Mouse (Mus musculus) hindbrain, postnatal 0 days (tissue): ENCODE measurements around the gene Nos1ap. TPM values are rescaled to one million over a fixed set of nuclear protein-coding genes. Genes with fewer than 3 reads are reported as not detected.

Source experiments
- ATAC-seq: fragments of 200-750 bp; cut with Nextera tagmentation; 2 replicates; pipeline ENCODE4 v1.8.0; 2017; ENCODE audit warnings: mild to moderate bottlenecking, moderate TSS enrichment, moderate library complexity
- DNase-seq: peaks from one replicate; pipeline ENCODE4 v3.0.0-alpha.2; 2015; ENCODE audit warnings: low spot score
- H3K27ac ChIP-seq: fragments of 300-500 bp; sonication (generic); 2 replicates; pipeline ENCODE4 v1.5.1; 2014; ENCODE audit warnings: mild to moderate bottlenecking
- H3K27me3 ChIP-seq: fragments of 300-500 bp; sonication (generic); 2 replicates; pipeline ENCODE4 v1.6.1; 2014; ENCODE audit warnings: low read length, mixed read lengths; ENCODE audit not compliant: insufficient read depth
- H3K36me3 ChIP-seq: fragments of 300-500 bp; sonication (generic); 2 replicates; pipeline ENCODE4 v1.6.1; 2014; ENCODE audit warnings: low read length, mixed read lengths; ENCODE audit not compliant: insufficient read depth
- H3K4me1 ChIP-seq: fragments of 300-500 bp; sonication (generic); 2 replicates; pipeline ENCODE4 v1.6.1; 2014; ENCODE audit warnings: antibody characterized with exemption, low read length, mixed read lengths; ENCODE audit not compliant: insufficient read depth
- H3K4me2 ChIP-seq: fragments of 300-500 bp; sonication (generic); 2 replicates; pipeline ENCODE4 v1.6.1; 2014; ENCODE audit warnings: low read depth, mild to moderate bottlenecking, low read length, moderate library complexity, mixed read lengths
- H3K4me3 ChIP-seq: fragments of 300-500 bp; sonication (generic); 2 replicates; pipeline ENCODE4 v1.5.1; 2014; ENCODE audit warnings: low read length
- H3K9ac ChIP-seq: fragments of 300-500 bp; sonication (generic); replicated peaks from 2 replicates; pipeline ENCODE4 v1.6.1; 2014; ENCODE audit warnings: mild to moderate bottlenecking, low read length, moderate library complexity, mixed read lengths
- H3K9me3 ChIP-seq: fragments of 300-500 bp; sonication (generic); 2 replicates; pipeline ENCODE4 v1.6.1; 2016; ENCODE audit warnings: low read length, mixed read lengths
- CTCF ChIP-seq: IDR thresholded peaks from 2 replicates; pipeline ENCODE4 v1.5.1; 2016; ENCODE audit warnings: antibody characterized with exemption, control low read depth, low read depth
- WGBS: fragments of 180-500 bp; shearing (Covaris S2); extraction: QIAGEN DNeasy Blood & Tissue Kit; methylation state at CpG from one replicate; pipeline ENCODE4 v1.1.7; 2014; 5-methylcytosine and 5-hydroxymethylcytosine counted together
- polyA plus RNA-seq: library from polyadenylated mRNA; unstranded; fragments of >200 nt; fragmentation: Nextera tagmentation; extraction: Ambion mirVana; gene quantifications from 2 replicates; pipeline ENCODE4 v1.2.1, GENCODE M21; 2015
- total RNA-seq: library from RNA; depleted of rRNA; stranded (reverse); fragments of >200 nt; gene quantifications from 2 replicates; pipeline ENCODE4 v1.2.3, GENCODE M21; 2014

The Nos1ap gene
- total and polyA plus RNA-seq, 2 experiments from 2014 or later = 10.1 to 12.4 TPM

DNA sequence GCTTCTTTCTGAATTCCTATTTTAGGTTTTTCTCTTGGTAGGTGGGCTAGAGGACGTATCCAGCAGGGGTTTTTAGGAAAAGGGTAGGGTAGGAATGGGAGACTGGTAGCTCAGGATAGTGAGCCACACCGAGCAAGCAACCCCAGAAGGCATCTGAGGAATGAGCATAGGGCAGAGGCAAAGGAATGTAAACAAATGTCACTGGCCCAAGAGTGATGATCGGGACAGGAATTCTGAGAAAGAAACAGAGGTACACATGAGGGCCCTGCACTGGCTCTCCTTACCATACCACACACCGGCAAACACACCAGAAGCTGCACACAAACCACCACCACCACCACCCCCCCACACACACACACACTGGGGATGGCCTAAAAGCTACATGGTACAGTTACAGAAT, 132.0 kb downstream of the Nos1ap start:
- Histone ChIP-seq H3K27me3 (no peaks in the 10 kb centered on the region), H3K36me3 (no peaks in the 10 kb centered on the region), H3K4me1 (peaks cover 8% of the 10 kb centered on the region; the same call in 1 of the 2 replicates), H3K9me3 (no peaks in the 10 kb centered on the region), H3K4me2 (no peak overlapping the region), H3K27ac (no peak overlapping the region), H3K4me3 (no peak overlapping the region), H3K9ac (no peak overlapping the region)
- ATAC-seq (no peak), DNase-seq (no peak)
- TF ChIP-seq CTCF = no peak
- WGBS = 80% methylated on average over 4 of the region's 4 CpGs

DNA sequence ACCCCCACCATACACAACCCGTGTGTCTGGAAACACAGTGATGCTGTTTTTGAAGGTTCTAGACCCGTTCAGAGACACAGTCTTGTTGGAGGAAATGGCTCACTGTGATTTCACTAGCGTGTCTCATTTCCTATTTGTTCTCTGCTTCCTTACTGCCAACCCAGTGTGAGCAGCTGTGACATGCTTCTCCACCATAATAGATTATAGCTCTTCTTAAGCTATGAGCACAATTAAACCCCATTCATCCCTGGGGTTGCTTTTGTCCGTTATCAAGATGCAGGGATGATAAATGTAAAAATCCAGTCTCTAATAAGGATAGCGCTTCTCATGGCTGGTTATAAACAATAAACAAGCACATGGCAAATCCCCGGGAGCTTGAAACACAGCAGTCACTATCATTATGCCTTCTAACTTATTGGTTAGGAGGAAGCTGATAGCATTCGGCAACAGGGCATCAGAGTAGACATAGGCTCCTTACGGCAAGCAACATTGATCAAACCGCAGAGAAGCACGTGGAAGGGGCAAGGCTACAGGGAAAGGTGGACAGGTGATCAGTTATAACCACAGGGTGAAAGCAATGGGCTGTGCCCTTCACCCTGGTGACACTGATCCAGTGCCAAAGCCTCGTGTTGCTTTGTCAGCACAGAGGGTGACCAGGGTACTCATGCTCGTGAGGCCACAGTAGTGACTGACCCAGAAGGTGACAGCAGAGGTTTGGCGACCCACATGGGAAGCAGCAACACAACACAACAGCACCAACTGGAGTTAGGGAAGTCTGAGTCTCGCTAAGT, 133.6 kb downstream of the Nos1ap start:
- H3K27me3 ChIP-seq = no peaks in the 10 kb centered on the region
- no peak overlapping the region for H3K4me3 ChIP-seq
- H3K9me3 ChIP-seq = no peaks in the 10 kb centered on the region
- peaks cover 8% of the 10 kb centered on the region; the same call in 1 of the 2 replicates for H3K4me1 ChIP-seq
- no peak overlapping the region for H3K27ac ChIP-seq
- no peak for TF ChIP-seq CTCF
- no peak overlapping the region for H3K9ac ChIP-seq
- WGBS = 69% methylated on average over 14 of the region's 14 CpGs
- ATAC-seq = no peak
- no peak for DNase-seq
- H3K4me2 ChIP-seq = no peak overlapping the region
- H3K36me3 ChIP-seq = no peaks in the 10 kb centered on the region

DNA sequence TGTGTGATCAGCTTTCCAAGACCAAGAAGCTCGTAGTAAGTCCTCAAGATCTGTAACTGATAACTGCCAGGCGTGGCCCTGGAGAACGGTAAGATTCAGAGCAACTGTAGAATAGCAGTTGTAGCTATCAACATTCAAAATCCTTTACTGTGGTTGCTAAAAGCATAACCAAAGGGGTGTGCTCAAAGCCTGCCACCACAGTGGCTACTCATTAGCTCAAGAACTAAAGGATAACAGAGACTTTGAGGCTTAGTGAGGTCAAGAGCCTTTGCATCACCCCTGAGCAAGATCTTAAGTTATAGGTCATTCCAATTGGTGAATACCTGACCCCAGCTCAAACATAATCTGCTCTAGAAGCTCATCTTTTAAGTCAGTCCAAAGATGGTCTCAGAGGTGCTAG, 134.3 kb downstream of the Nos1ap start:
- no peak for ATAC-seq

DNA sequence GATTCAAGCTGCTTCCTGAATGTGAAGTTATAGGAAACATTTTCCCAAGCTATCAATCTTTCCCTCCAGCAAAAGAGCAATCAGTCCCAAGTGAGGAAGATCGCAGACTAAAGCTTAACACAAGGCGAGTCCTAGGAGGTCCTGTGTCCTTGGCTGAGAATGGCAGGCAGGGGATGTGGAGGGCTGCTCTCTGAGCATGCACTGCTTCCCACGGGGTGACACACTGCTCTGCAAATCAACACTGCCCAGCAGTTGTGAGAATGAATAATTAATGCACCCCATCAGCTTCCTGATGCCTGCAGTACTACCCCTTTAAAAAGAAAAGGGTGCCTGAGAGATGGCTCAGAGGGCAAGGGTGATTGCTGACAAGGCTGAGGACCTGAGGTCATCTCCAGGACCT, 136.2 kb downstream of the Nos1ap start:
- Histone ChIP-seq H3K27me3 (no peaks in the 10 kb centered on the region), H3K9me3 (no peaks in the 10 kb centered on the region), H3K4me2 (no peak overlapping the region), H3K27ac (no peak overlapping the region), H3K9ac (no peak overlapping the region), H3K4me1 (no peaks in the 10 kb centered on the region), H3K36me3 (no peaks in the 10 kb centered on the region), H3K4me3 (no peak overlapping the region)
- DNase-seq (no peak), ATAC-seq (no peak)
- 38% methylated on average over 3 of the region's 3 CpGs for WGBS
- no peak for TF ChIP-seq CTCF

More for the DNA sequence above, 134.3 kb downstream of the Nos1ap start:
- no peaks in the 10 kb centered on the region for H3K9me3 ChIP-seq
- H3K9ac ChIP-seq = no peak overlapping the region
- WGBS = 92% methylated on average over 3 of the region's 3 CpGs
- no peaks in the 10 kb centered on the region for H3K27me3 ChIP-seq
- no peak overlapping the region for H3K27ac ChIP-seq
- no peaks in the 10 kb centered on the region for H3K36me3 ChIP-seq
- peaks cover 8% of the 10 kb centered on the region; the same call in 1 of the 2 replicates for H3K4me1 ChIP-seq
- DNase-seq = no peak
- no peak overlapping the region for H3K4me2 ChIP-seq
- no peak for TF ChIP-seq CTCF
- no peak overlapping the region for H3K4me3 ChIP-seq

DNA sequence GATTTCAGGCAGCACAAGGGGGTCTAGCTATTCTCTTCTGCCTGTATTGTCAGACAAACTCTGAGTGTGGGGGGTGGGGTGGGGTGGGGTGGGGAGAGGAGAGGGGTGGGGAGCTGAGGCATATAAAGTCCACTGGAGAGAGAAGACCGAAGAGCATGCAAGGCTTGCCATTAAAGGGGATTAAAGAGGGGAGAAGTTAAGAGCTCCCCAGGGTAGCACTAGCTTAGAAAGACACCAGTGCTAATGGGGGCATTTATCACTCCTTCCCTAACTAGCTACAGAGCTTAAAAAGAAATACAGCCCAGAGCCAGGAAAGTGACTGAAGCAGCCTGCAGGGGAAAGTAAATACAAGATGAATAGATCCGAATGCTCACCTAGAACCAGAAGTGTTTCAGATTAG, 141.4 kb downstream of the Nos1ap start:
- Histone ChIP-seq H3K4me1 (no peaks in the 10 kb centered on the region), H3K9ac (no peak overlapping the region), H3K9me3 (no peaks in the 10 kb centered on the region), H3K4me3 (no peak overlapping the region), H3K36me3 (no peaks in the 10 kb centered on the region), H3K4me2 (no peak overlapping the region), H3K27ac (no peak overlapping the region), H3K27me3 (no peaks in the 10 kb centered on the region)
- DNase-seq (no peak), ATAC-seq (no peak)
- no peak for TF ChIP-seq CTCF
- 39% methylated on average over 2 of the region's 2 CpGs for WGBS

DNA sequence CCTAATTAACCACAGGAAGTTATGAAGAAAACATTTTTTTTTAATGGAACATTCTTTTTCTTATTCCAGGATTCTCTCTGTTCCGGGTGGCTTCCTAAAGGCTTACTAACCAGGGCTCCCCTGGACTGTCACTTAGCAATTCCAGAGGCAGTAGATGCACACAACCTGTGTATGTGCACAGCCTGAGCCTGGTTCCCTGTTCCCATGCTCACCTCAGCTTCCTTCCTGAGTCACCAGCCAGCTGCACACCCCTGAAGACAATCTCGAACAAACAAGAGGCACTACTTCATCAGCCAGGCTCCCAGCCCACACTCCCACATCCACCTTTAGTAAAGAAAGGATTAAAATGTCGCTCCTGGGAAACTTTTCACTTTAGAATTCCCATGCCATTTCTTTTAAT, 144.2 kb downstream of the Nos1ap start:
- DNase-seq (no peak), ATAC-seq (no peak)
- Histone ChIP-seq H3K4me1 (0 out of 2 replicates have a peak, but pooled peaks cover 3% of the 10 kb centered on the region), H3K4me2 (no peak overlapping the region), H3K9ac (no peak overlapping the region), H3K36me3 (no peaks in the 10 kb centered on the region), H3K27me3 (no peaks in the 10 kb centered on the region), H3K27ac (no peak overlapping the region), H3K4me3 (no peak overlapping the region), H3K9me3 (no peaks in the 10 kb centered on the region)
- WGBS = 74% methylated on average over 3 of the region's 3 CpGs
- TF ChIP-seq CTCF = no peak

DNA sequence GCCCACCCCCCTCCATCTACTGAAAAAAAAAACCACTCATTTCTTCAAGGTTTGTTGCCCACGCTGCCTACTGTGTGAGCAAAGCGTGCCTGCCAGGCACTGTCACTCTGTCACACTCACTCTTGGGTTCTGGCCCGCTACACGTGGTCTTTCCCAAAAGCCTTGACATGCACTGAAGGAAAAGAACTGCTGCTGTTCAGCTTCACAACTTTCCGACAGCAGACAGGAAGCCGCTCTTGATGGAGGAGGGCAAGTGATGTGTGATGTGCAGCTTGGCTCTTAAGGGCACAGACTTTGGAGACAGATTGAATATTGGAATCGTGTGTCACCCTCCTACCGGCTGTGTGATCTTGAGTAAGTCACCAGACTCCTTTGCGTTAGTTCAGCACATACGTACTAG, 149.3 kb downstream of the Nos1ap start:
- DNase-seq (no peak), ATAC-seq (no peak)
- peaks cover 7% of the 10 kb centered on the region; the same call in 1 of the 2 replicates for H3K4me1 ChIP-seq
- 71% methylated on average over 10 of the region's 10 CpGs for WGBS
- H3K9ac ChIP-seq = no peak overlapping the region
- no peaks in the 10 kb centered on the region for H3K27me3 ChIP-seq
- no peaks in the 10 kb centered on the region for H3K9me3 ChIP-seq
- H3K4me2 ChIP-seq = no peak overlapping the region
- H3K36me3 ChIP-seq = no peaks in the 10 kb centered on the region
- H3K4me3 ChIP-seq = no peak overlapping the region
- TF ChIP-seq CTCF = no peak
- no peak overlapping the region for H3K27ac ChIP-seq
